26 mouse cellular contexts compared by ENCODE assay signal in the genomic region with DNA sequence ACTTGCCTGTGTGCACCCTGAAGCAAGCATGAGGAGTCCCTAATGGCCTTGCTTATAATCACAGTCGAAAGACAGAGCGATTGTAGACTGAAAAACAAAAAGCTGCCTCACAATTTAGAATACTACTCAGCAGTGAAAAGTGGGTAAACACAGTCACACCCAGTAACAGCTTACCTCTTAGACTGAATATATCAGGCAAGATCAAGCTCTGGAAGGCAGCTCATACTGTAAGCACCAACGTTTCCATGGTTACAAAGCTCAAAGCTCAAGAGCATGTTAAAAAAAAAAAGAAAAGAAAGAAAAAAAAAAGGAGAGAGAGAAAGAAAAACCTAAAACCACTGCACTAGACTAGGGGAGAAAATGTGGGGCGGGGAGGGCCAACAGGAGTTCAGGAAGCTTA.
A peak's percentile ranks its signal among the peaks of the same experiment; 100 is the strongest.
DNase-seq lines count a peak whose midpoint lies in the region; ATAC-seq lines count a peak whose summit lies in the region.
"Had no signal": no experiment of that assay in that cellular context is flagged by ENCODE, and none has a peak within 500 bp of the region (broad histone marks: within the 10 kb centered on the region; RNA-seq: fewer than 3 reads in every experiment).

No protein-coding gene starts in this region.

- peak; percentile 30 for DNase-seq in embryonic facial prominence, embryonic 14.5 days (ENCODE audit: low spot score)
- DNase-seq in embryonic facial prominence, embryonic 10.5 days (ENCODE audit: low spot score), result no peak
- DNase-seq in heart, adult 11 months, result peak; percentile 9
- DNase-seq in heart, adult 9 months (ENCODE audit: low spot score in 2 of 2), result no peak
- DNase-seq in midbrain, embryonic 11.5 days (ENCODE audit: low spot score, missing footprints), result no peak
- no peak for DNase-seq in gastrocnemius, postnatal 25 days
- DNase-seq: adrenal gland, postnatal 10 days; adrenal gland, postnatal 36 days; cerebellum, adult 11-12 months; cerebellum, adult 8-10 months; cerebellum, postnatal 10 days; cerebellum, postnatal 36 days; embryo, embryonic 11 days; gastrocnemius, postnatal 36 days; heart, postnatal 10 days; heart, postnatal 36 days had no signal

- H3K27ac ChIP-seq in embryonic facial prominence, embryonic 14.5 days (replicated peaks; ENCODE audit: low read depth, low read length), result no peak overlapping the region
- H3K27ac ChIP-seq in embryonic facial prominence, embryonic 10.5 days (replicated peaks), result no peak overlapping the region
- no peak overlapping the region for H3K27ac ChIP-seq in midbrain, embryonic 16.5 days (ENCODE audit: low read length)
- H3K27ac ChIP-seq in midbrain, embryonic 11.5 days (ENCODE audit: low read depth, low read length), result no peak overlapping the region
- H3K27ac ChIP-seq: embryonic facial prominence, embryonic 15.5 days; forebrain, embryonic 12.5 days; heart, embryonic 15.5 days; hindbrain, embryonic 10.5 days; hindbrain, embryonic 14.5 days had no signal

- no peaks in the 10 kb centered on the region for H3K36me3 ChIP-seq in embryonic facial prominence, embryonic 14.5 days (ENCODE audit: control insufficient read depth, insufficient read depth, low read length)
- no peaks in the 10 kb centered on the region for H3K36me3 ChIP-seq in embryonic facial prominence, embryonic 10.5 days (replicated peaks)
- H3K36me3 ChIP-seq in midbrain, embryonic 16.5 days (ENCODE audit: control insufficient read depth, insufficient read depth, low read length), result no peaks in the 10 kb centered on the region
- H3K36me3 ChIP-seq in midbrain, embryonic 11.5 days (ENCODE audit: control insufficient read depth, insufficient read depth, low read length), result no peaks in the 10 kb centered on the region
- H3K36me3 ChIP-seq: embryonic facial prominence, embryonic 15.5 days; forebrain, embryonic 12.5 days; G1E; heart, embryonic 12.5 days; heart, embryonic 15.5 days; hindbrain, embryonic 10.5 days had no signal

- no peak overlapping the region for H3K9ac ChIP-seq in embryonic facial prominence, embryonic 14.5 days (ENCODE audit: low read depth, low read length)
- H3K9ac ChIP-seq in midbrain, embryonic 16.5 days (ENCODE audit: low read depth, low read length), result no peak overlapping the region
- no peak overlapping the region for H3K9ac ChIP-seq in midbrain, embryonic 11.5 days (ENCODE audit: low read length)
- H3K9ac ChIP-seq: embryonic facial prominence, embryonic 15.5 days; forebrain, embryonic 12.5 days; heart, embryonic 12.5 days; heart, embryonic 15.5 days; hindbrain, embryonic 14.5 days had no signal

- H3K4me3 ChIP-seq in embryonic facial prominence, embryonic 14.5 days (ENCODE audit: low read depth, low read length), result no peak overlapping the region
- H3K4me3 ChIP-seq in embryonic facial prominence, embryonic 10.5 days, result no peak overlapping the region
- H3K4me3 ChIP-seq in midbrain, embryonic 16.5 days (ENCODE audit: low read depth, low read length), result no peak overlapping the region
- no peak overlapping the region for H3K4me3 ChIP-seq in midbrain, embryonic 11.5 days (ENCODE audit: low read depth, low read length)
- H3K4me3 ChIP-seq: embryonic facial prominence, embryonic 15.5 days; forebrain, embryonic 12.5 days; heart, embryonic 12.5 days; heart, embryonic 15.5 days; hindbrain, embryonic 10.5 days had no signal

- H3K9me3 ChIP-seq in embryonic facial prominence, embryonic 14.5 days (ENCODE audit: control insufficient read depth, low read length), result no peaks in the 10 kb centered on the region
- no peaks in the 10 kb centered on the region for H3K9me3 ChIP-seq in embryonic facial prominence, embryonic 10.5 days
- no peaks in the 10 kb centered on the region; the same call in 1 of the 2 replicates for H3K9me3 ChIP-seq in midbrain, embryonic 16.5 days (replicated peaks; ENCODE audit: control insufficient read depth, low read length, poor library complexity, severe bottlenecking)
- H3K9me3 ChIP-seq in midbrain, embryonic 11.5 days (ENCODE audit: control insufficient read depth, low read length), result no peaks in the 10 kb centered on the region; the same call in 1 of the 2 replicates
- H3K9me3 ChIP-seq: embryonic facial prominence, embryonic 15.5 days; forebrain, embryonic 12.5 days; heart, embryonic 15.5 days; hindbrain, embryonic 10.5 days had no signal

- no peaks in the 10 kb centered on the region for H3K4me1 ChIP-seq in embryonic facial prominence, embryonic 14.5 days (ENCODE audit: control insufficient read depth, insufficient read depth, low read length)
- H3K4me1 ChIP-seq in embryonic facial prominence, embryonic 10.5 days, result peaks cover 18% of the 10 kb centered on the region
- H3K4me1 ChIP-seq in midbrain, embryonic 16.5 days (ENCODE audit: control insufficient read depth, insufficient read depth, low read length), result peaks cover 7% of the 10 kb centered on the region
- no peaks in the 10 kb centered on the region for H3K4me1 ChIP-seq in midbrain, embryonic 11.5 days (ENCODE audit: control insufficient read depth, insufficient read depth, low read length)
- H3K4me1 ChIP-seq: embryonic facial prominence, embryonic 15.5 days; heart, embryonic 12.5 days; heart, embryonic 15.5 days had no signal

- H3K27me3 ChIP-seq in embryonic facial prominence, embryonic 14.5 days (replicated peaks; ENCODE audit: control insufficient read depth, insufficient read depth, low read length), result no peaks in the 10 kb centered on the region
- no peaks in the 10 kb centered on the region for H3K27me3 ChIP-seq in embryonic facial prominence, embryonic 10.5 days (replicated peaks; ENCODE audit: low read depth, poor library complexity, severe bottlenecking)
- H3K27me3 ChIP-seq in midbrain, embryonic 16.5 days (ENCODE audit: control insufficient read depth, insufficient read depth, low read depth, low read length), result no peaks in the 10 kb centered on the region
- no peaks in the 10 kb centered on the region for H3K27me3 ChIP-seq in midbrain, embryonic 11.5 days (ENCODE audit: control insufficient read depth, insufficient read depth, low read length)
- H3K27me3 ChIP-seq: embryonic facial prominence, embryonic 15.5 days; forebrain, embryonic 12.5 days; heart, embryonic 12.5 days; heart, embryonic 15.5 days had no signal

- H3K4me2 ChIP-seq in embryonic facial prominence, embryonic 14.5 days (ENCODE audit: low read depth, low read length), result no peak overlapping the region
- H3K4me2 ChIP-seq in midbrain, embryonic 16.5 days (ENCODE audit: low read length), result no peak overlapping the region
- no peak overlapping the region for H3K4me2 ChIP-seq in midbrain, embryonic 11.5 days
- H3K4me2 ChIP-seq: embryonic facial prominence, embryonic 15.5 days; forebrain, embryonic 12.5 days; heart, embryonic 12.5 days; heart, embryonic 15.5 days; hindbrain, embryonic 14.5 days had no signal

- 91% methylated on average over 4 of the region's 4 CpGs for WGBS in embryonic facial prominence, embryonic 14.5 days
- 89% methylated on average over 4 of the region's 4 CpGs for WGBS in embryonic facial prominence, embryonic 10.5 days
- 82% methylated on average over 4 of the region's 4 CpGs for WGBS in midbrain, embryonic 16.5 days
- 84% methylated on average over 4 of the region's 4 CpGs for WGBS in midbrain, embryonic 11.5 days

- ATAC-seq in embryonic facial prominence, embryonic 14.5 days (ENCODE audit: low read depth), result no peak
- peak; percentile 72 for ATAC-seq in midbrain, embryonic 16.5 days
- no peak for ATAC-seq in midbrain, embryonic 11.5 days (ENCODE audit: low FRiP score)
- ATAC-seq: intestine, postnatal 0 days; Patski had no signal

Comparison
In these comparisons a context has a peak if more than half of its experiments do, and no peak if none do; other contexts are left out.
1. DNase-seq: peak in embryonic facial prominence, embryonic 14.5 days (single experiment) and heart, adult 11 months (single experiment); none in embryonic facial prominence, embryonic 10.5 days (single experiment), heart, adult 9 months (0 of 2), midbrain, embryonic 11.5 days (single experiment) and gastrocnemius, postnatal 25 days (single experiment).